Mouse (Mus musculus) liver, postnatal 0 days (tissue): ENCODE data around the gene Ankib1.
"Not testable (repeated sequence)": the region's sequence is repeated elsewhere in the genome, so short reads cannot be mapped to it uniquely, and the experiment has no call there.

Experiments used
- CTCF ChIP-seq: sonication (generic); IDR thresholded peaks from 2 replicates; pipeline ENCODE4 v1.5.1; 2016; ENCODE audit warnings: antibody characterized with exemption, low read depth
- EP300 ChIP-seq: IDR thresholded peaks from 2 replicates; pipeline ENCODE4 v1.6.1; 2016; ENCODE audit warnings: antibody characterized with exemption, low read depth, mild to moderate bottlenecking

GRCm38 (mm10) chr5:3652903-3653575 is 149.7 kb downstream of the Ankib1 start:
- not testable (repeated sequence) for TF ChIP-seq CTCF, EP300
